Mouse (Mus musculus) embryonic facial prominence, embryonic 12.5 days (tissue): ENCODE results near the gene Nln. TPM values are rescaled to one million over a fixed set of nuclear protein-coding genes. Genes with fewer than 3 reads are reported as not detected.

Source experiments
- ATAC-seq: fragments of 200-750 bp; cut with Nextera tagmentation; 2 replicates; pipeline ENCODE4 v1.8.0; 2017; ENCODE audit not compliant: insufficient number of reproducible peaks, insufficient read depth, low FRiP score, low TSS enrichment
- H3K27ac ChIP-seq: fragments of 300-500 bp; sonication (generic); 2 replicates; pipeline ENCODE4 v1.5.1; 2016; ENCODE audit warnings: mild to moderate bottlenecking
- H3K27me3 ChIP-seq: fragments of 300-500 bp; sonication (generic); 2 replicates; pipeline ENCODE4 v1.6.1; 2016; ENCODE audit warnings: mild to moderate bottlenecking, moderate library complexity
- H3K36me3 ChIP-seq: fragments of 300-500 bp; sonication (generic); 2 replicates; pipeline ENCODE4 v1.6.1; 2016; ENCODE audit warnings: mild to moderate bottlenecking
- H3K4me1 ChIP-seq: fragments of 300-500 bp; sonication (generic); 2 replicates; pipeline ENCODE4 v1.6.1; 2016
- H3K4me2 ChIP-seq: fragments of 300-500 bp; sonication (generic); replicated peaks from 2 replicates; pipeline ENCODE4 v1.6.1; 2016; ENCODE audit warnings: mild to moderate bottlenecking, moderate library complexity
- H3K4me3 ChIP-seq: fragments of 300-500 bp; sonication (generic); 2 replicates; pipeline ENCODE4 v1.5.1; 2016; ENCODE audit warnings: mild to moderate bottlenecking
- H3K9ac ChIP-seq: fragments of 300-500 bp; sonication (generic); 2 replicates; pipeline ENCODE4 v1.6.1; 2016; ENCODE audit warnings: mild to moderate bottlenecking, moderate library complexity
- H3K9me3 ChIP-seq: fragments of 300-500 bp; sonication (generic); 2 replicates; pipeline ENCODE4 v1.6.1; 2016; ENCODE audit warnings: mild to moderate bottlenecking, moderate library complexity
- WGBS: fragments of 180-500 bp; shearing (Covaris S2); methylation state at CpG from one replicate; pipeline ENCODE4 v1.1.7; 2016; 5-methylcytosine and 5-hydroxymethylcytosine counted together
- polyA plus RNA-seq: library from polyadenylated mRNA; unstranded; fragments of >200 nt; fragmentation: Nextera tagmentation; extraction: Ambion mirVana; gene quantifications from 2 replicates; pipeline ENCODE4 v1.2.1, GENCODE M21; 2016

Nln gene
- polyA plus RNA-seq, 1 experiment from 2014 or later: 18.6 TPM

GRCm38 (mm10) chr13:103975101-103975500 is 134.3 kb downstream of the Nln start:
- no peaks in the 10 kb centered on the region for H3K36me3 ChIP-seq
- no peak overlapping the region for H3K4me3 ChIP-seq
- WGBS: 75% methylated on average over 10 of the region's 10 CpGs
- no peaks in the 10 kb centered on the region for H3K27me3 ChIP-seq
- H3K4me1 ChIP-seq: peaks cover 11% of the 10 kb centered on the region
- no peak overlapping the region for H3K4me2 ChIP-seq
- H3K27ac ChIP-seq: no peak overlapping the region
- 0 out of 2 replicates have a peak, but pooled peaks have one; percentile 47 for ATAC-seq
- no peaks in the 10 kb centered on the region for H3K9me3 ChIP-seq
- H3K9ac ChIP-seq: no peak overlapping the region

- Histone ChIP-seq H3K4me3 (no peak overlapping the region), H3K36me3 (no peaks in the 10 kb centered on the region), H3K27me3 (no peaks in the 10 kb centered on the region), H3K9ac (no peak overlapping the region), H3K27ac (no peak overlapping the region), H3K9me3 (no peaks in the 10 kb centered on the region), H3K4me2 (no peak overlapping the region), H3K4me1 (peaks cover 16% of the 10 kb centered on the region)
- ATAC-seq: no peak
- 62% methylated on average over 5 of the region's 5 CpGs for WGBS
These were observed 135.4 kb downstream of the Nln start for GRCm38 (mm10) chr13:103973977-103974376.

Other genes with a start within 250 kb of the Nln start
- 28.4 and 29.8 TPM in 2 replicates for gene Erbin, start 189.1 kb downstream of the Nln start, polyA plus RNA-seq
- 9.6 and 9.7 TPM in 2 replicates for gene Sgtb, start 127 bp upstream of the Nln start, polyA plus RNA-seq
- 70.2 and 70.8 TPM in 2 replicates for gene Trappc13, start 68.9 kb upstream of the Nln start, polyA plus RNA-seq
- 24.4 and 24.6 TPM in 2 replicates for gene Trim23, start 69.2 kb upstream of the Nln start, polyA plus RNA-seq
- gene Cenpk, start 119.0 kb upstream of the Nln start, polyA plus RNA-seq: 71.5 and 73.9 TPM in 2 replicates
- gene Ppwd1, start 119.2 kb upstream of the Nln start, polyA plus RNA-seq: 15.8 and 17.1 TPM in 2 replicates
- 5.1 and 5.4 TPM in 2 replicates for gene Adamts6, start 178.2 kb upstream of the Nln start, polyA plus RNA-seq